Mouse (Mus musculus): Measurements from ENCODE around the gene Epas1.

Epas1 gene

GRCm38 (mm10) chr17:86787805-86788204 is 34.3 kb downstream of the Epas1 start:
- in situ Hi-C loops (cut with MseI, MboI) = no loop called here

GRCm38 (mm10) chr17:86788316-86788715 is 34.8 kb downstream of the Epas1 start:
- in situ Hi-C loops (cut with MseI, MboI) = no loop called here

GRCm38 (mm10) chr17:86791925-86792324 is 38.4 kb downstream of the Epas1 start:
- in situ Hi-C loops (cut with MseI, MboI) = no loop called here

GRCm38 (mm10) chr17:86795773-86796172 is 42.3 kb downstream of the Epas1 start:
- in situ Hi-C loops (cut with MseI, MboI) = no loop called here

- in situ Hi-C loops (cut with MseI, MboI) = no loop called here
These were observed 43.5 kb downstream of the Epas1 start for GRCm38 (mm10) chr17:86797031-86797430.

GRCm38 (mm10) chr17:86798460-86798859 is 45.0 kb downstream of the Epas1 start:
- in situ Hi-C loops (cut with MseI, MboI) = no loop called here

- in situ Hi-C loops (cut with MseI, MboI) = no loop called here
These were observed 45.5 kb downstream of the Epas1 start for GRCm38 (mm10) chr17:86798951-86799350.

GRCm38 (mm10) chr17:86800535-86800934 is 47.0 kb downstream of the Epas1 start:
- in situ Hi-C loops (cut with MseI, MboI) = loop anchor here in 1 of 2 experiments (10.0 kb wide), 1 partner anchor 266 kb away; no protein-coding TSS in a partner anchor

- in situ Hi-C loops (cut with MseI, MboI) = loop anchor here in 1 of 2 experiments (10.0 kb wide), 1 partner anchor 267 kb away; no protein-coding TSS in a partner anchor
These were observed 47.8 kb downstream of the Epas1 start for GRCm38 (mm10) chr17:86801213-86801815.

- in situ Hi-C loops (cut with MseI, MboI) = loop anchor here in 1 of 2 experiments (10.0 kb wide), 1 partner anchor 267 kb away; no protein-coding TSS in a partner anchor
These were observed 48.4 kb downstream of the Epas1 start for GRCm38 (mm10) chr17:86801876-86802275.

- in situ Hi-C loops (cut with MseI, MboI) = loop anchor here in 1 of 2 experiments (10.0 kb wide), 1 partner anchor 268 kb away; no protein-coding TSS in a partner anchor
These were observed 49.0 kb downstream of the Epas1 start for GRCm38 (mm10) chr17:86802351-86802985.

GRCm38 (mm10) chr17:86803147-86803546 is 49.6 kb downstream of the Epas1 start:
- in situ Hi-C loops (cut with MseI, MboI) = loop anchor here in 1 of 2 experiments (10.0 kb wide), 1 partner anchor 268 kb away; no protein-coding TSS in a partner anchor

- in situ Hi-C loops (cut with MseI, MboI) = loop anchor here in 1 of 2 experiments (10.0 kb wide), 1 partner anchor 269 kb away; no protein-coding TSS in a partner anchor
These were observed 50.2 kb downstream of the Epas1 start for GRCm38 (mm10) chr17:86803653-86804052.

GRCm38 (mm10) chr17:86812029-86812428 is 58.5 kb downstream of the Epas1 start:
- in situ Hi-C loops (cut with MseI, MboI) = loop anchor here (5.0 to 10.0 kb wide), 2 partner anchors 280 to 307 kb away; partner anchors contain the start of gene Gm10309 (in 1 of the 2)

GRCm38 (mm10) chr17:86814320-86814719 is 60.8 kb downstream of the Epas1 start:
- in situ Hi-C loops (cut with MseI, MboI) = loop anchor here (5.0 to 10.0 kb wide), 2 partner anchors 282 to 310 kb away; partner anchors contain the start of gene Gm10309 (in 1 of the 2)

GRCm38 (mm10) chr17:86815016-86815865 is 61.7 kb downstream of the Epas1 start:
- in situ Hi-C loops (cut with MseI, MboI) = loop anchor here in 1 of 2 experiments (10.0 kb wide), 1 partner anchor 310 kb away; the partner anchor contains the start of gene Gm10309

- in situ Hi-C loops (cut with MseI, MboI) = no loop called here
These were observed 68.7 kb downstream of the Epas1 start for GRCm38 (mm10) chr17:86822017-86822737.

- in situ Hi-C loops (cut with MseI, MboI) = no loop called here
These were observed 71.1 kb downstream of the Epas1 start for GRCm38 (mm10) chr17:86824502-86825162.

- in situ Hi-C loops (cut with MseI, MboI) = no loop called here
These were observed 71.8 kb downstream of the Epas1 start for GRCm38 (mm10) chr17:86825163-86825902.

- in situ Hi-C loops (cut with MseI, MboI) = no loop called here
These were observed 72.9 kb downstream of the Epas1 start for GRCm38 (mm10) chr17:86826376-86826775.
